Mouse (Mus musculus): Measurements from ENCODE around the gene Gm36210.

DNA sequence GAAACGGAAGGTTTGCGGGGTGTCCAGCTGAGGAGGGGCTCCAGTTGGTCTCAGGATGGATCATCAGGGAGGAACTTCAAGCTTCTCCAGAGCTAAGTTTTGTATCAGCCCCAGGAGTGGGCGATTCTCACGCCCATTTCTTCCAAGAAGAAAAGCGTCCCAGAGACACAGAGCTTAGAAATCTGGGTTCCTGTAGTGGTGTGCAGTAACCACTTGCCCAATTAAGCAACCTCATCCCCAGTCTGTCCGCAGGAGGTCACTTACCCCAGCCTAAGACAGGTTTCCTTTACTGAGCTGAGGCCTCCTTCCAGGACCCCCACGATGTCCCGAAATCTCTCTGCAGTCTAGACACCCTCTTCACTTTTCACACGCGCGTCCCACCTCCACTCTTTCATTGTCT lies 29.1 kb downstream of the Gm36210 start:
- TF ChIP-seq CTCF (IDR thresholded peaks at IDR 0.05; ENCODE audit: low read depth), result no peak
- no peak for TF ChIP-seq EP300 (IDR thresholded peaks at IDR 0.05; ENCODE audit: low read depth)

Measured in liver, postnatal 0 days (tissue).